Mouse (Mus musculus) MEL (cell line): ENCODE results near the gene Mrps24. TPM values are rescaled to one million over a fixed set of nuclear protein-coding genes. Genes with fewer than 3 reads are reported as not detected.

Experiments
- DNase-seq: peaks from one replicate; pipeline ENCODE4 v3.0.0; 2011; ENCODE audit warnings: low read depth, low spot score
- H3K27ac ChIP-seq: 2 replicates; pipeline ENCODE4 v1.5.1; 2012; ENCODE audit warnings: low read depth, mild to moderate bottlenecking, control low read depth, low read length, moderate library complexity; ENCODE audit not compliant: control insufficient read depth
- H3K27me3 ChIP-seq, 2 experiments: fragments of 150-350 bp in 1 of 2; sonication (generic) in 1 of 2; 2 replicates each; pipeline ENCODE4 v1.6.1; 2012; ENCODE audit warnings: low read length in 2 of 2, mild to moderate bottlenecking in 2 of 2, improper control_type of control experiment in 1 of 2, moderate library complexity in 1 of 2; ENCODE audit not compliant: insufficient read depth in 2 of 2, control insufficient read depth in 1 of 2
- H3K36me3 ChIP-seq, 2 experiments: 2 replicates each; pipeline ENCODE4 v1.6.1; 2012 to 2014; ENCODE audit warnings: low read length in 2 of 2, improper control_type of control experiment in 1 of 2, inconsistent platforms in 1 of 2, mild to moderate bottlenecking in 1 of 2; ENCODE audit not compliant: insufficient read depth in 2 of 2, control insufficient read depth in 1 of 2
- H3K4me1 ChIP-seq, 2 experiments: fragments of 150-350 bp in 1 of 2; sonication (generic) in 1 of 2; 2 replicates each; pipeline ENCODE4 v1.6.1; 2012; ENCODE audit warnings: low read length in 2 of 2, improper control_type of control experiment in 1 of 2, mild to moderate bottlenecking in 1 of 2; ENCODE audit not compliant: insufficient read depth in 2 of 2, control insufficient read depth in 1 of 2
- H3K4me3 ChIP-seq, 2 experiments: fragments of 150-350 bp in 1 of 2; sonication (generic) in 1 of 2; 2 replicates each; pipeline ENCODE4 v1.5.1; 2012; ENCODE audit warnings: low read depth in 2 of 2, low read length in 2 of 2, mild to moderate bottlenecking in 2 of 2, moderate library complexity in 2 of 2, control low read depth in 1 of 2, improper control_type of control experiment in 1 of 2; ENCODE audit not compliant: control insufficient read depth in 1 of 2, insufficient read depth in 1 of 2
- H3K79me2 ChIP-seq: 2 replicates; pipeline ENCODE4 v1.6.1; 2012; ENCODE audit warnings: mild to moderate bottlenecking, low read length, moderate library complexity; ENCODE audit not compliant: control insufficient read depth, poor library complexity, insufficient read depth
- H3K9ac ChIP-seq: 2 replicates; pipeline ENCODE4 v1.6.1; 2012; ENCODE audit warnings: low read depth, mild to moderate bottlenecking, control low read depth, low read length, moderate library complexity; ENCODE audit not compliant: control insufficient read depth, poor library complexity, severe bottlenecking
- H3K9me3 ChIP-seq: fragments of 150-350 bp; sonication (generic); replicated peaks from 2 replicates; pipeline ENCODE4 v1.6.1; 2012; ENCODE audit warnings: mild to moderate bottlenecking, low read length, improper control_type of control experiment, moderate library complexity; ENCODE audit not compliant: insufficient read depth
- BHLHE40 ChIP-seq: IDR thresholded peaks from 2 replicates; pipeline ENCODE4 v1.6.1; 2012; ENCODE audit warnings: low read depth, mild to moderate bottlenecking, inconsistent platforms, low read length, improper control_type of control experiment, borderline replicate concordance
- CHD1 ChIP-seq: IDR thresholded peaks from 2 replicates; pipeline ENCODE4 v1.6.1; 2012; ENCODE audit warnings: low read depth, mild to moderate bottlenecking, inconsistent platforms, low read length, improper control_type of control experiment
- CHD2 ChIP-seq: IDR thresholded peaks from 2 replicates; pipeline ENCODE4 v1.6.1; 2011; ENCODE audit warnings: low read length, improper control_type of control experiment
- CTCF ChIP-seq, 3 experiments: IDR thresholded peaks in 2 of 3; conservative IDR thresholded peaks in 1 of 3; 2 replicates each; pipeline ENCODE4 v1.5.1; 2011 to 2012; ENCODE audit warnings: low read length in 3 of 3, low read depth in 2 of 3, mild to moderate bottlenecking in 2 of 3, improper control_type of control experiment in 1 of 3, inconsistent platforms in 1 of 3, mixed read lengths in 1 of 3, moderate library complexity in 1 of 3; ENCODE audit not compliant: control insufficient read depth in 1 of 3, insufficient read depth in 1 of 3, poor library complexity in 1 of 3, severe bottlenecking in 1 of 3
- E2F4 ChIP-seq: IDR thresholded peaks from 2 replicates; pipeline ENCODE4 v1.6.1; 2011; ENCODE audit warnings: low read depth, low read length, improper control_type of control experiment, borderline replicate concordance
- ELF1 ChIP-seq: IDR thresholded peaks from 2 replicates; pipeline ENCODE4 v1.6.1; 2014; ENCODE audit warnings: low read depth, mild to moderate bottlenecking, inconsistent platforms, low read length, improper control_type of control experiment, moderate library complexity
- EP300 ChIP-seq, 2 experiments: IDR thresholded peaks; 2 replicates each; pipeline ENCODE4 v1.6.1; 2011; ENCODE audit warnings: improper control_type of control experiment in 2 of 2, low read length in 2 of 2, low read depth in 1 of 2, mild to moderate bottlenecking in 1 of 2
- ETS1 ChIP-seq: IDR thresholded peaks from 2 replicates; pipeline ENCODE4 v1.6.1; 2012; ENCODE audit warnings: low read depth, mild to moderate bottlenecking, inconsistent platforms, low read length, improper control_type of control experiment, moderate library complexity
- GABPA ChIP-seq: IDR thresholded peaks from 2 replicates; pipeline ENCODE4 v1.6.1; 2012; ENCODE audit warnings: low read depth, mild to moderate bottlenecking, inconsistent platforms, low read length, improper control_type of control experiment, moderate library complexity
- GATA1 ChIP-seq: IDR thresholded peaks from 2 replicates; pipeline ENCODE4 v1.6.1; 2011; ENCODE audit warnings: low read depth, low read length, improper control_type of control experiment
- HCFC1 ChIP-seq: IDR thresholded peaks from 2 replicates; pipeline ENCODE4 v1.6.1; 2012; ENCODE audit warnings: low read depth, mild to moderate bottlenecking, inconsistent platforms, low read length, improper control_type of control experiment, moderate library complexity
- JUND ChIP-seq: IDR thresholded peaks from 2 replicates; pipeline ENCODE4 v1.6.1; 2011; ENCODE audit warnings: low read depth, mild to moderate bottlenecking, improper control_type of control experiment, low read length
- KAT2A ChIP-seq: conservative IDR thresholded peaks from 2 replicates; pipeline ENCODE4 v1.6.1; 2012; ENCODE audit warnings: low read depth, low read length, improper control_type of control experiment, inconsistent platforms
- MAFK ChIP-seq: IDR thresholded peaks from 2 replicates; pipeline ENCODE4 v1.6.1; 2011; ENCODE audit warnings: low read depth, mild to moderate bottlenecking, low read length, improper control_type of control experiment, borderline replicate concordance
- MAX ChIP-seq: IDR thresholded peaks from 2 replicates; pipeline ENCODE4 v1.6.1; 2011; ENCODE audit warnings: low read length, improper control_type of control experiment
- MAZ ChIP-seq: IDR thresholded peaks from 2 replicates; pipeline ENCODE4 v1.6.1; 2012; ENCODE audit warnings: low read depth, mild to moderate bottlenecking, inconsistent platforms, low read length, improper control_type of control experiment
- MEF2A ChIP-seq: IDR thresholded peaks from 2 replicates; pipeline ENCODE4 v1.6.1; 2014; ENCODE audit warnings: low read depth, mild to moderate bottlenecking, inconsistent platforms, low read length, improper control_type of control experiment; ENCODE audit not compliant: poor library complexity, insufficient replicate concordance, severe bottlenecking; ENCODE audit errors: extremely low read depth
- MXI1 ChIP-seq: IDR thresholded peaks from 2 replicates; pipeline ENCODE4 v1.6.1; 2011; ENCODE audit warnings: mild to moderate bottlenecking, low read depth, low read length, improper control_type of control experiment
- MYB ChIP-seq: IDR thresholded peaks from 2 replicates; pipeline ENCODE4 v1.6.1; 2011; ENCODE audit warnings: mild to moderate bottlenecking, low read depth, low read length, improper control_type of control experiment
- MYC ChIP-seq: IDR thresholded peaks from 2 replicates; pipeline ENCODE4 v1.6.1; 2011; ENCODE audit warnings: low read depth, mild to moderate bottlenecking, low read length, improper control_type of control experiment, moderate library complexity
- NELFE ChIP-seq: IDR thresholded peaks from 2 replicates; pipeline ENCODE4 v1.6.1; 2011; ENCODE audit warnings: low read depth, low read length, improper control_type of control experiment
- NRF1 ChIP-seq: IDR thresholded peaks from 2 replicates; pipeline ENCODE4 v1.6.1; 2014; ENCODE audit warnings: low read depth, mild to moderate bottlenecking, inconsistent platforms, low read length, improper control_type of control experiment, moderate library complexity; ENCODE audit not compliant: poor library complexity, insufficient read depth, severe bottlenecking
- POLR2A ChIP-seq, 2 experiments: IDR thresholded peaks; 2 replicates each; pipeline ENCODE4 v1.6.1; 2011 to 2012; ENCODE audit warnings: low read length in 2 of 2, mild to moderate bottlenecking in 2 of 2, control low read depth in 1 of 2, improper control_type of control experiment in 1 of 2, low read depth in 1 of 2, moderate library complexity in 1 of 2; ENCODE audit not compliant: control insufficient read depth in 1 of 2, insufficient read depth in 1 of 2, poor library complexity in 1 of 2
- POLR2AphosphoS2 ChIP-seq: IDR thresholded peaks from 2 replicates; pipeline ENCODE4 v1.6.1; 2011; ENCODE audit warnings: low read length, improper control_type of control experiment
- POLR2AphosphoS5 ChIP-seq: IDR thresholded peaks from 2 replicates; pipeline ENCODE4 v1.6.1; 2012; ENCODE audit warnings: low read depth, borderline replicate concordance, mild to moderate bottlenecking, inconsistent platforms, low read length, moderate library complexity, mixed read lengths
- RAD21 ChIP-seq: IDR thresholded peaks from 2 replicates; pipeline ENCODE4 v1.6.1; 2011; ENCODE audit warnings: mild to moderate bottlenecking, low read depth, low read length, improper control_type of control experiment
- RCOR1 ChIP-seq: IDR thresholded peaks from 2 replicates; pipeline ENCODE4 v1.6.1; 2012; ENCODE audit warnings: low read depth, mild to moderate bottlenecking, inconsistent platforms, low read length, improper control_type of control experiment
- SIN3A ChIP-seq: IDR thresholded peaks from 2 replicates; pipeline ENCODE4 v1.6.1; 2012; ENCODE audit warnings: low read length, improper control_type of control experiment, inconsistent platforms
- SMC3 ChIP-seq: IDR thresholded peaks from 2 replicates; pipeline ENCODE4 v1.6.1; 2011; ENCODE audit warnings: low read depth, low read length, improper control_type of control experiment
- TAL1 ChIP-seq: IDR thresholded peaks from 2 replicates; pipeline ENCODE4 v1.6.1; 2012; ENCODE audit warnings: mild to moderate bottlenecking, inconsistent platforms, low read length, moderate library complexity, mixed read lengths
- TBP ChIP-seq: IDR thresholded peaks from 2 replicates; pipeline ENCODE4 v1.8.0; 2011; ENCODE audit warnings: low read depth, low read length, improper control_type of control experiment
- TCF12 ChIP-seq: IDR thresholded peaks from 2 replicates; pipeline ENCODE4 v1.6.1; 2014; ENCODE audit warnings: low read depth, mild to moderate bottlenecking, inconsistent platforms, low read length, improper control_type of control experiment, moderate library complexity
- UBTF ChIP-seq: IDR thresholded peaks from 2 replicates; pipeline ENCODE4 v1.6.1; 2012; ENCODE audit warnings: low read depth, mild to moderate bottlenecking, inconsistent platforms, low read length, improper control_type of control experiment, moderate library complexity, borderline replicate concordance; ENCODE audit not compliant: insufficient read depth
- USF1 ChIP-seq: IDR thresholded peaks from 2 replicates; pipeline ENCODE4 v1.6.1; 2014; ENCODE audit warnings: low read depth, mild to moderate bottlenecking, inconsistent platforms, low read length, improper control_type of control experiment, moderate library complexity
- USF2 ChIP-seq, 2 experiments: IDR thresholded peaks; 2 replicates each; pipeline ENCODE4 v1.6.1; 2011 to 2012; ENCODE audit warnings: improper control_type of control experiment in 2 of 2, low read length in 2 of 2, borderline replicate concordance in 1 of 2, inconsistent platforms in 1 of 2, low read depth in 1 of 2, mild to moderate bottlenecking in 1 of 2; ENCODE audit not compliant: insufficient read depth in 1 of 2
- ZKSCAN1 ChIP-seq: IDR thresholded peaks from 2 replicates; pipeline ENCODE4 v1.6.1; 2012; ENCODE audit warnings: low read depth, mild to moderate bottlenecking, inconsistent platforms, low read length, improper control_type of control experiment, moderate library complexity
- ZMIZ1 ChIP-seq: IDR thresholded peaks from 2 replicates; pipeline ENCODE4 v1.6.1; 2012; ENCODE audit warnings: low read depth, mild to moderate bottlenecking, inconsistent platforms, low read length, improper control_type of control experiment, moderate library complexity
- ZNF384 ChIP-seq: IDR thresholded peaks from 2 replicates; pipeline ENCODE4 v1.6.1; 2012; ENCODE audit warnings: low read depth, mild to moderate bottlenecking, inconsistent platforms, low read length, improper control_type of control experiment
- polyA plus RNA-seq, 2 experiments: library from polyadenylated mRNA; stranded (reverse) in 1 of 2; unstranded in 1 of 2; fragments of >175 nt in 1 of 2; fragments of >200 nt in 1 of 2; gene quantifications; 2 replicates each; pipeline versions ENCODE4 v1.2.1 to v1.2.4; 2012; ENCODE audit warnings: low replicate concordance in 2 of 2, low read depth in 1 of 2; ENCODE audit not compliant: insufficient read length in 2 of 2, insufficient read depth in 1 of 2, missing spikeins in 1 of 2
- total RNA-seq: library from RNA; depleted of rRNA; stranded (reverse); fragments of 300-350 nt; gene quantifications from 2 replicates; pipeline ENCODE4 v1.2.3, GENCODE M21; 2012

Mrps24 gene
- total and polyA plus RNA-seq, 3 experiments = 163 to 184 TPM; not detected in 1

DNA sequence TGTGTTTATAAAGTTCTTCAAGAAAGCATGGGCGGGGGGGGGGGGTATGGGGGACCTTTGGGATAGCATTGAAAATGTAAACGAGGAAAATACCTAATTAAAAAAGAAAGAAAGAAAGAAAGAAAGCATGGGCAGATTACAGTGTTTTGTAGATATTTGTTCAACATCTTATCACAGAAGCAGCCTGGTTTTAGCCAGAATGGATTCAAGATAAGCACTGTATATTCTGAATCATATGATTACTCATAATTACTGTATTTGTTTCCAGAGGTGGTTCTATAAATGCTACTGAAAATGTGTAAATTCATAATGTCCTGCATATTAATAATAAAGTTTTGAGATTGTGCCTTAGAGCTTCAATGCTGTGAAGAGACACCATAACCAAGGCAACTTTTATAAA lies 14.2 kb downstream of the Mrps24 start:
- peaks cover 9% of the 10 kb centered on the region for H3K79me2 ChIP-seq
- H3K4me3 ChIP-seq = peak overlapping the region in 1 of 2 experiments; percentile 2; a peak in 1 of 4 replicates
- H3K27ac ChIP-seq = peak overlapping the region; percentile 84
- peaks cover 16 to 36% of the 10 kb centered on the region in 2 experiments for H3K4me1 ChIP-seq
- H3K27me3 ChIP-seq = no peaks in the 10 kb centered on the region; a peak in 1 of 4 replicates
- peaks cover 0 to 34% of the 10 kb centered on the region in 2 experiments; a peak in 2 of 4 replicates for H3K36me3 ChIP-seq
- peak; percentile 64 for DNase-seq
- H3K9ac ChIP-seq = no peak overlapping the region
- no peaks in the 10 kb centered on the region for H3K9me3 ChIP-seq
- peak; percentile 67 for TF ChIP-seq TAL1
- no peak for TF ChIP-seq GABPA
- no peak for TF ChIP-seq JUND
- peak; percentile 88 for TF ChIP-seq TCF12
- no peak for TF ChIP-seq CTCF (IDR thresholded peaks at IDR 0.05 in 2 of 3, conservative IDR thresholded peaks at IDR 0.05 in 1 of 3; ENCODE audit: control insufficient read depth in 1 of 3, insufficient read depth in 1 of 3, low read depth in 2 of 3, low read length in 3 of 3, poor library complexity in 1 of 3, severe bottlenecking in 1 of 3)
- 0 out of 2 replicates have a peak, but pooled peaks have one; percentile 22 for TF ChIP-seq MYC
- peak; percentile 44 for TF ChIP-seq RCOR1
- TF ChIP-seq MYB = no peak
- no peak for TF ChIP-seq NELFE
- TF ChIP-seq MXI1 = no peak
- no peak for TF ChIP-seq ELF1
- TF ChIP-seq SMC3 = no peak
- no peak for TF ChIP-seq UBTF
- no peak for TF ChIP-seq ZKSCAN1
- TF ChIP-seq MAFK = no peak; the same call in 1 of the 2 replicates
- TF ChIP-seq USF2 (IDR thresholded peaks at IDR 0.05; ENCODE audit: borderline replicate concordance in 1 of 2, insufficient read depth in 1 of 2, low read depth in 1 of 2, low read length in 2 of 2) = no peak
- TF ChIP-seq ZMIZ1 = no peak; the same call in 1 of the 2 replicates
- peak; percentile 37; the same call in 1 of the 2 replicates for TF ChIP-seq USF1
- TF ChIP-seq POLR2AphosphoS5 = no peak
- TF ChIP-seq MAX = no peak
- peak; percentile 94 for TF ChIP-seq GATA1
- no peak; the same call in none of the 2 replicates for TF ChIP-seq SIN3A
- no peak for TF ChIP-seq RAD21
- TF ChIP-seq E2F4 = no peak
- no peak for TF ChIP-seq CHD2
- TF ChIP-seq ZNF384 = no peak
- no peak for TF ChIP-seq TBP
- TF ChIP-seq ETS1 = peak; percentile 85
- no peak for TF ChIP-seq KAT2A
- TF ChIP-seq HCFC1 = no peak
- no peak for TF ChIP-seq MAZ
- peak; percentile 75 to 86 for TF ChIP-seq EP300 (IDR thresholded peaks at IDR 0.05; ENCODE audit: low read depth in 1 of 2, low read length in 2 of 2)
- no peak for TF ChIP-seq CHD1
- TF ChIP-seq MEF2A = no peak
- TF ChIP-seq NRF1 = no peak
- TF ChIP-seq POLR2AphosphoS2 = no peak
- no peak for TF ChIP-seq POLR2A (IDR thresholded peaks at IDR 0.05; ENCODE audit: control insufficient read depth in 1 of 2, insufficient read depth in 1 of 2, low read depth in 1 of 2, low read length in 2 of 2, poor library complexity in 1 of 2)
- TF ChIP-seq BHLHE40 = no peak
